Mouse (Mus musculus) olfactory bulb, adult 2 months (tissue): Measurements from ENCODE around the gene Cfap43.

ENCODE experiments used
- CTCF ChIP-seq: fragments of 200-500 bp; IDR thresholded peaks from 2 replicates; pipeline ENCODE4 v1.5.1; 2012; ENCODE audit warnings: low read depth, mild to moderate bottlenecking, low read length, moderate library complexity; ENCODE audit not compliant: insufficient read depth
- POLR2A ChIP-seq: fragments of 200-500 bp; IDR thresholded peaks from 2 replicates; pipeline ENCODE4 v1.6.1; 2012; ENCODE audit warnings: mild to moderate bottlenecking, low read depth, low read length, moderate library complexity; ENCODE audit not compliant: insufficient read depth

GRCm38 (mm10) chr19:47822143-47822796 is 96.8 kb downstream of the Cfap43 start:
- TF ChIP-seq POLR2A (no peak), CTCF (no peak)
